Mouse (Mus musculus) stomach, embryonic 16.5 days (tissue): Measurements from ENCODE around the gene Nckap1l. TPM values are rescaled to one million over a fixed set of nuclear protein-coding genes. Genes with fewer than 3 reads are reported as not detected.

Experiments
- ATAC-seq: fragments of 200-750 bp; cut with Nextera tagmentation; 2 replicates; pipeline ENCODE4 v1.8.0; 2017; ENCODE audit warnings: moderate number of reproducible peaks, moderate TSS enrichment; ENCODE audit not compliant: insufficient read depth, low FRiP score
- H3K27ac ChIP-seq: fragments of 300-500 bp; sonication (generic); 2 replicates; pipeline ENCODE4 v1.5.1; 2014; ENCODE audit warnings: low read length
- H3K27me3 ChIP-seq: fragments of 300-500 bp; sonication (generic); 2 replicates; pipeline ENCODE4 v1.6.1; 2014; ENCODE audit warnings: low read length, control low read depth, mixed read lengths; ENCODE audit not compliant: control insufficient read depth, insufficient read depth
- H3K36me3 ChIP-seq: fragments of 300-500 bp; sonication (generic); 2 replicates; pipeline ENCODE4 v1.6.1; 2014; ENCODE audit warnings: low read length; ENCODE audit not compliant: control insufficient read depth, insufficient read depth
- H3K4me1 ChIP-seq: fragments of 300-500 bp; sonication (generic); 2 replicates; pipeline ENCODE4 v1.6.1; 2014; ENCODE audit warnings: low read length, control low read depth, mixed read lengths; ENCODE audit not compliant: control insufficient read depth, insufficient read depth
- H3K4me2 ChIP-seq: fragments of 300-500 bp; sonication (generic); 2 replicates; pipeline ENCODE4 v1.6.1; 2014; ENCODE audit warnings: low read depth, low read length, mixed read lengths
- H3K4me3 ChIP-seq: fragments of 300-500 bp; sonication (generic); replicated peaks from 2 replicates; pipeline ENCODE4 v1.5.1; 2014; ENCODE audit warnings: mild to moderate bottlenecking, low read length
- H3K9ac ChIP-seq: fragments of 300-500 bp; sonication (generic); 2 replicates; pipeline ENCODE4 v1.6.1; 2014; ENCODE audit warnings: low read length
- H3K9me3 ChIP-seq: fragments of 300-500 bp; sonication (generic); replicated peaks from 2 replicates; pipeline ENCODE4 v1.6.1; 2016; ENCODE audit warnings: low read length, control low read depth; ENCODE audit not compliant: control insufficient read depth
- WGBS: fragments of 180-500 bp; shearing (Covaris S2); extraction: QIAGEN DNeasy Blood & Tissue Kit; methylation state at CpG from one replicate; pipeline ENCODE4 v1.1.7; 2014; 5-methylcytosine and 5-hydroxymethylcytosine counted together
- polyA plus RNA-seq: library from polyadenylated mRNA; unstranded; fragments of >200 nt; fragmentation: Nextera tagmentation; extraction: Ambion mirVana; gene quantifications from 2 replicates; pipeline ENCODE4 v1.2.1, GENCODE M21; 2015

Nckap1l gene
- polyA plus RNA-seq, 1 experiment from 2014 or later, result 4.5 TPM

DNA sequence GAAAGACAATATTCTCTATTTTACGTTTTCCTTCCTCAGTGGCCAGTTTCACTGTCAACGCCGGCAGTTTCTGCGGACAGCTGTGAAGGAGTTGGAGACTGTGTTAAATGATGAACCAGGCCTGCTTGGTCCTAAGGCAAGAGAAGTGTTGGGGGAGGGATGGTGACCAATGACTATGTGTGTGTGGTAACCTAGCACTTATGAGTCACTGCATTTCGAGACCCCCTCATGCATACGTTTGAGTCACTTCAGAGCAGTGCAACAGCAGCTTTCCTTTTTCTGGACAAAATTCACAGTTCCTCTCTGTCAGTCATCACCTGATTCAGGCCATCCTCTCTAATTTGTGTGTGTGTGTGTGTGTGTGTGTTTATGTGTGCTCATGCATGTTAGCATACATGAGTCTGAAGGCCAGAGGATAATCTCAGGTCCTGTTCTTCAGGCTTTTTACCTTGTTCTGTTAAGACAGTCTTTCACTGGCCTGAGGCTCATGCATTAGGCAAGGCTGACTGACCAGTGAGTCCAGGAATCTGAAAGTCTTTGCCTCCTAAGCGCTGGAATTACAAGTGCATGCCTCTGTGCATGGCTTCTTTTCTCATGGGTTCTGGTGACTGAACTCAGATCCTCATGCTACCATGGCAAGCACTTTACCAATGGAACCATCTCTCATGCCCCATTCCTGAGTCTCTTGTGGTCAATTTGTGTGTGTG lies 18.0 kb downstream of the Nckap1l start:
- H3K27ac ChIP-seq, result no peak overlapping the region
- no peaks in the 10 kb centered on the region for H3K4me1 ChIP-seq
- 74% methylated on average over 7 of the region's 7 CpGs for WGBS
- H3K4me3 ChIP-seq, result no peak overlapping the region
- no peaks in the 10 kb centered on the region for H3K9me3 ChIP-seq
- H3K27me3 ChIP-seq, result no peaks in the 10 kb centered on the region
- no peaks in the 10 kb centered on the region for H3K36me3 ChIP-seq
- H3K4me2 ChIP-seq, result no peak overlapping the region
- no peak for ATAC-seq
- H3K9ac ChIP-seq, result no peak overlapping the region

DNA sequence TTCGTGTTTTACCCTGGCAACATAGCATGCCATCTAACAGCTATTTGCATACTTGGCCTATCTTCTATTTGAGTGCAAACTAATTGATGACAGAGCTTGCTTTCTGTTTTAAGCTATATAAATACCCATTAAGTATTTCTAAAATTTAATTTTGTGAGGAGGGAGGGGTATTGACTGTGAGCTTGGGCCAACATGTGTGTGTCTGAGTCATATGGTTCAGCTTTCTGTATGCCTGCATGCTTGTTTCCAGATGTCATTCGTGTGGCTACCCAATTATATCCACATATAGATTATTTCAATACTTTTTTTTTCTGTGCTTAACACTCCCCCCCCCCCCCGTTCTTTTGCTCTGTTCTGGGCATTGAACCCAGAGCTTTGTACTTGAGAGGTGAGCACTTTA lies 18.7 kb downstream of the Nckap1l start:
- H3K36me3 ChIP-seq, result no peaks in the 10 kb centered on the region
- 79% methylated on average over 3 of the region's 3 CpGs for whole genome bisulfite sequencing
- H3K4me1 ChIP-seq, result no peaks in the 10 kb centered on the region
- H3K9me3 ChIP-seq, result no peaks in the 10 kb centered on the region
- H3K27me3 ChIP-seq, result no peaks in the 10 kb centered on the region
- ATAC-seq, result no peak
- H3K9ac ChIP-seq, result no peak overlapping the region
- no peak overlapping the region for H3K27ac ChIP-seq
- H3K4me3 ChIP-seq, result no peak overlapping the region
- no peak overlapping the region for H3K4me2 ChIP-seq

DNA sequence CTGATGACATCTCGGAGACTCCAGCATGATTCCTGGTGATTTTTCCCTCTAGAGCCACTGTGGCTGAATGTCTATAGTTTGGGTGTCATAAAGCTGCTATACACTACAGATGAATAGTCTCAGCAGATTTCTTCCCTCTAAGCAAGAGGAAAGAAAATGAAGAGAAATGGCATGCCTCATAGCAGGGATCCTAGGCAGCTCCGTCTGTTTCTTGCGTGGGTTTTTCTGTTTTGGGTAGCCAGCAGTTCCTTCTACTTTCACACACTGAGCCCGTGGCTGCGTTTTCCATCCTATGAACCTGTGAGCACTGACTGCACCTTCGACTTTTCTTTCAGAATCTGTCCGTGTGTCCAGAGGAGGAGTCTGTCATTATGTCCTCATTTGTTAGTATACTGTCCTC lies 19.6 kb downstream of the Nckap1l start:
- Histone ChIP-seq H3K36me3 (no peaks in the 10 kb centered on the region), H3K4me2 (no peak overlapping the region), H3K27me3 (no peaks in the 10 kb centered on the region), H3K4me1 (no peaks in the 10 kb centered on the region), H3K4me3 (no peak overlapping the region), H3K9me3 (no peaks in the 10 kb centered on the region), H3K27ac (no peak overlapping the region), H3K9ac (no peak overlapping the region)
- 86% methylated on average over 7 of the region's 7 CpGs for WGBS
- no peak for ATAC-seq

DNA sequence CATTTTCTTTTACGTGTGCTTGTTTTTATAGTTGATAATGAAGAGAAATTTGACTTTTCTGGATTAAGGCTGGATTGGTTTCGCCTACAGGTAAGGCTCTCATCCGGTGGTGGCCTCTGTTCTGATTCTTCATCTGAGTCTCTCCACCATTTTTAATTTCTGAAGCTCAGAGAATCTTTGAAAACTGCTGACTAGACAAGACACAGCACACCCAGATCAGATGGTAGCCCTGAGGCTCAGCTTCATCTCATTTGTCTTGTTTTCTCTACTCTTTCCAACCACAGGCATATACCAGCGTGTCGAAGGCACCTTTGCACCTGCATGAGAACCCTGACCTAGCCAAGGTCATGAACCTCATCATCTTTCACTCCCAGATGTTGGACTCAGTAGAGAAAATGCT lies 20.2 kb downstream of the Nckap1l start:
- no peak for ATAC-seq
- Histone ChIP-seq H3K9me3 (no peaks in the 10 kb centered on the region), H3K4me2 (no peak overlapping the region), H3K9ac (no peak overlapping the region), H3K27ac (no peak overlapping the region), H3K4me1 (no peaks in the 10 kb centered on the region), H3K4me3 (no peak overlapping the region), H3K27me3 (no peaks in the 10 kb centered on the region), H3K36me3 (no peaks in the 10 kb centered on the region)
- 79% methylated on average over 5 of the region's 5 CpGs for WGBS

DNA sequence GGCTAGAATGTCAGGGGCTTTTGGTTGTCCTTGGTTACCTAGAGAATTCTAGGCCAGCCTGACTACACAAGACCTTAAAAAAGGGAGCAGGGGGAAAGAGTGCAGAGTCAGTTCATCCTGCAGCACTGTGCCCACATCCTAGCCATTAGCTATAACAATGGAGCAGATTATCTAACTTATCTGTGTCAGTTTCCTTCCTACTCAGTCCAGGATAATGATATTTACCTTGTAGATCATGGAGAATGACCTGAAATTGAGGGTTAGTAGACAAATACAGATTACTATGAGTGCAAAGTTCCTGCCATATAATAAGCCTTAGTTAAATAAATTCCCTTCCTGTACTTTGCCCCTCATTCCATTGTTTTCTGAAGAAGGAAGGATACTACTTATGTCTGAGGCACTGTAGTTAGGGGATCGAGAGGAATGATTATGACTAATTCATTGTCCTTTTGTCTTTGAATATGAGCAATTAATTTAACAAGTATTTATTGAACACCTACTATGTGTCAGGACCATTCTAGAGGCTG lies 25.5 kb downstream of the Nckap1l start:
- Histone ChIP-seq H3K27me3 (no peaks in the 10 kb centered on the region; the same call in 1 of the 2 replicates), H3K4me3 (no peak overlapping the region), H3K9ac (no peak overlapping the region), H3K9me3 (no peaks in the 10 kb centered on the region), H3K36me3 (no peaks in the 10 kb centered on the region), H3K4me2 (no peak overlapping the region), H3K27ac (no peak overlapping the region), H3K4me1 (no peaks in the 10 kb centered on the region)
- peak; percentile 62 for ATAC-seq
- WGBS, result 51% methylated on average over 1 of the region's 1 CpGs

DNA sequence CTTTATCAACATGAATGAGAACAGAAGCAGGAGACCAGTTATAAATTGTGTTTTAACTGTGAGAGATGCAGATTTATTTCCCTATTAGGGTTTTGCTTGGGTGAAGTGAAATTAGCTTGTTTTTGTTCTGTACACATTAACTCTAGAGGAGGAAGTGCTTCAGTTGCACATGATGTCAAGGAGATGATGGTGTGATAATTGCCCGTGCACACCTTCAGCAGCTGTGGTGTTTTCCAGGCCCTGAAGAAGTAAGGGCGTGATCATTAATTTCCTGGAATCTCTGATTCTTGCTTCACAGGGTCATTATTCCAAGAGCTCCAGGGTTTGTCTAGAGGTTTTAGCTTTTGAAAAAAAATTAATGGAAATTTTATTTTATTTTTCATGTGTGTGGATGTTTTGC lies 26.5 kb downstream of the Nckap1l start:
- no peaks in the 10 kb centered on the region for H3K36me3 ChIP-seq
- no peaks in the 10 kb centered on the region; the same call in 1 of the 2 replicates for H3K27me3 ChIP-seq
- H3K4me1 ChIP-seq, result no peaks in the 10 kb centered on the region
- no peak overlapping the region for H3K27ac ChIP-seq
- no peaks in the 10 kb centered on the region for H3K9me3 ChIP-seq
- no peak overlapping the region for H3K9ac ChIP-seq
- no peak overlapping the region for H3K4me3 ChIP-seq
- 65% methylated on average over 2 of the region's 2 CpGs for WGBS
- no peak overlapping the region for H3K4me2 ChIP-seq
- no peak for ATAC-seq

DNA sequence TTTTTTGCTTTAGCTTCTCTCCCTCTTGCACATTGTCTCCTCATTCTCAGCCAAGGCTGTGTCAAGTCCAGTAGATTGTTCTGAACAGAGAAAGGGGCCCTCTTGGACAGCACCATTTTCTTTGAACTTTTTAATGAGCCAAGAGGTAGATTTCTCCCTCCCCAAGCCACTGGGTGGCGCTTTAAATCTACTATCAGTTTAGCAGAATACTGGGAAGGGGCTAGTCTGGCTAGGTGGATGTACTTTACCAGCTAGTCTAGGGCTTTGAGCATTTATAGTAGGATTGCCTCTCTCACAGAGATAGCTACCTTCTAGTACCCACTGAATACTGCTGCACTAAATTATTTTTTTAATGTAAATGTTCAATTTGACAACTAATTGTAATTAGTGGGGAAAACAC lies 28.9 kb downstream of the Nckap1l start:
- WGBS, result 9% methylated on average over 1 of the region's 1 CpGs
- H3K9ac ChIP-seq, result no peak overlapping the region
- H3K27ac ChIP-seq, result no peak overlapping the region
- no peak for ATAC-seq
- no peak overlapping the region for H3K4me2 ChIP-seq
- H3K4me1 ChIP-seq, result 0 out of 2 replicates have a peak, but pooled peaks cover 1% of the 10 kb centered on the region
- no peaks in the 10 kb centered on the region; the same call in 1 of the 2 replicates for H3K27me3 ChIP-seq
- H3K4me3 ChIP-seq, result no peak overlapping the region
- H3K9me3 ChIP-seq, result no peaks in the 10 kb centered on the region
- no peaks in the 10 kb centered on the region for H3K36me3 ChIP-seq

DNA sequence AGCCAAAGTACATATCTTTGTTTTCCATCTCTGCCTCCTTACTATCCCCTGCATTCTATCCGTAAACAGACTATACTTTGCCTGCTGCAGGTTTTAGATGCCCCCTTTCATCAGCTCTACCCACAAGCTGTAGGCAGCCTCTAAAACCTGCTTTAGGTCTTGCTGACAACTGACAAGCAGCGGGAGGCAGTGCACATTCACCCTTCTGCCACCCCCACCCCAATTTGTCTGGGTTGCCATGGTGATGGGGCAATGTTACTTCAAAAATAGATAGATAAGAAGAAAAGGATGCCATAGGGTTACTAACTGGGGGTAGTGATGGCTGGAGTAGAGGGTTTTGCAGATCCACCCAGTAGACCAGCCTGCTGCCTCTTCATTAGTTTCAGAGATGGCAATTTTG lies 30.9 kb downstream of the Nckap1l start:
- Histone ChIP-seq H3K36me3 (no peaks in the 10 kb centered on the region), H3K27ac (no peak overlapping the region), H3K4me2 (no peak overlapping the region), H3K4me1 (0 out of 2 replicates have a peak, but pooled peaks cover 5% of the 10 kb centered on the region), H3K9me3 (no peaks in the 10 kb centered on the region), H3K9ac (no peak overlapping the region), H3K27me3 (no peaks in the 10 kb centered on the region; the same call in 1 of the 2 replicates), H3K4me3 (no peak overlapping the region)
- ATAC-seq, result no peak
- 65% methylated on average over 2 of the region's 2 CpGs for WGBS

DNA sequence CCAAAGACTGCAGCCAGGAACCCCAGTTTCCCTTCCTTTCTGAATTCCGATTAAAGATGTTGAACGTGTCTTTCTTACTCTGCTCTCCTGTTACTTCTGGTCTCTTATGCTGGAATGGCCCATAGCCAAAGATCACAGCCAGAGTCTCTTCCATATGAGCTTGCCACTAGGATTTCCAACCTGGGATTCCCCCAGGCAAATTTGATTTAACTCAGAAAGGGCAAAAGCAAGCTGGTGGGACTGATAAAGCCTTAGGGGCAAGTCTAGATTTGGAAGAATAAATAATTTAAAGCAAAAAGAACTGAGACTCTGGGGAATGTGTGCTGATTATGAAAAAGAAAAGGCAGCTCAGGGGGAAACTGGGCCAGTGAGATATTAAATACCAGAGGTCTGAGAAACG lies 31.5 kb downstream of the Nckap1l start:
- Histone ChIP-seq H3K27me3 (no peaks in the 10 kb centered on the region; the same call in 1 of the 2 replicates), H3K9ac (no peak overlapping the region), H3K4me1 (0 out of 2 replicates have a peak, but pooled peaks cover 5% of the 10 kb centered on the region), H3K36me3 (no peaks in the 10 kb centered on the region), H3K4me3 (no peak overlapping the region), H3K4me2 (no peak overlapping the region), H3K9me3 (no peaks in the 10 kb centered on the region), H3K27ac (no peak overlapping the region)
- no peak for ATAC-seq
- 52% methylated on average over 3 of the region's 3 CpGs for WGBS
